Mouse (Mus musculus) left cerebral cortex, postnatal 14 days (tissue): ENCODE measurements around the gene Arhgap18. TPM values are rescaled to one million over a fixed set of nuclear protein-coding genes. Genes with fewer than 3 reads are reported as not detected.

ENCODE experiments used
- DNase-seq, 2 experiments: peaks; one replicate each; pipeline ENCODE4 v3.0.0; 2021 to 2022; ENCODE audit warnings: low spot score in 2 of 2, mixed read lengths in 1 of 2
- intact Hi-C: fragments of 180-260 bp; cut with DNase I; formaldehyde crosslinking; loops from one replicate; pipeline ENCODE4 v1.15.1; 2025
- total RNA-seq, 2 experiments: library from RNA; stranded (reverse); gene quantifications; 2 replicates each; pipeline ENCODE4 v1.2.3; 2021

Gene Arhgap18
- total RNA-seq, 2 experiments from 2014 or later, result 8.9 to 11.0 TPM

GRCm38 (mm10) chr10:26820326-26820725 lies 67.1 kb downstream of the Arhgap18 start:
- DNase-seq, result no peak
- intact Hi-C loops, result no loop called here

GRCm38 (mm10) chr10:26820936-26821335 lies 67.7 kb downstream of the Arhgap18 start:
- no peak for DNase-seq
- intact Hi-C loops, result no loop called here

GRCm38 (mm10) chr10:26823997-26824396 lies 70.8 kb downstream of the Arhgap18 start:
- intact Hi-C loops, result no loop called here
- DNase-seq, result no peak

GRCm38 (mm10) chr10:26825246-26825889 lies 72.1 kb downstream of the Arhgap18 start:
- DNase-seq, result peak; percentile 48 to 49
- intact Hi-C loops, result no loop called here

GRCm38 (mm10) chr10:26827315-26827714 lies 74.1 kb downstream of the Arhgap18 start:
- intact Hi-C loops, result no loop called here

GRCm38 (mm10) chr10:26828412-26829137 lies 75.4 kb downstream of the Arhgap18 start:
- DNase-seq, result no peak
- intact Hi-C loops, result no loop called here

More at GRCm38 (mm10) chr10:26827315-26827714, 74.1 kb downstream of the Arhgap18 start:
- no peak for DNase-seq

GRCm38 (mm10) chr10:26832068-26832467 lies 78.8 kb downstream of the Arhgap18 start:
- intact Hi-C loops, result no loop called here
- DNase-seq, result no peak

GRCm38 (mm10) chr10:26832669-26833249 lies 79.5 kb downstream of the Arhgap18 start:
- DNase-seq, result no peak
- intact Hi-C loops, result no loop called here

GRCm38 (mm10) chr10:26833393-26833792 lies 80.2 kb downstream of the Arhgap18 start:
- intact Hi-C loops, result no loop called here
- no peak for DNase-seq

GRCm38 (mm10) chr10:26849311-26849710 lies 96.1 kb downstream of the Arhgap18 start:
- DNase-seq, result no peak
- intact Hi-C loops, result no loop called here

GRCm38 (mm10) chr10:26849854-26850253 lies 96.6 kb downstream of the Arhgap18 start:
- no peak for DNase-seq
- intact Hi-C loops, result no loop called here

- no peak for DNase-seq
- intact Hi-C loops, result no loop called here
These were observed 101.4 kb downstream of the Arhgap18 start for GRCm38 (mm10) chr10:26854556-26855100.

- intact Hi-C loops, result no loop called here
- peak; percentile 22 to 32 for DNase-seq
These were observed 102.8 kb downstream of the Arhgap18 start for GRCm38 (mm10) chr10:26855851-26856535.

- DNase-seq, result no peak
- intact Hi-C loops, result no loop called here
These were observed 104.4 kb downstream of the Arhgap18 start for GRCm38 (mm10) chr10:26857583-26857982.

GRCm38 (mm10) chr10:26858537-26858936 lies 105.3 kb downstream of the Arhgap18 start:
- intact Hi-C loops, result no loop called here
- DNase-seq, result no peak

GRCm38 (mm10) chr10:26861231-26861630 lies 108.0 kb downstream of the Arhgap18 start:
- no peak for DNase-seq
- intact Hi-C loops, result no loop called here

GRCm38 (mm10) chr10:26862207-26862606 lies 109.0 kb downstream of the Arhgap18 start:
- DNase-seq, result no peak
- intact Hi-C loops, result no loop called here

GRCm38 (mm10) chr10:26863982-26864381 lies 110.8 kb downstream of the Arhgap18 start:
- no peak for DNase-seq
- intact Hi-C loops, result no loop called here

GRCm38 (mm10) chr10:26870802-26871201 lies 117.6 kb downstream of the Arhgap18 start:
- intact Hi-C loops, result no loop called here
- no peak for DNase-seq

- intact Hi-C loops, result no loop called here
- DNase-seq, result no peak
These were observed 124.1 kb downstream of the Arhgap18 start for GRCm38 (mm10) chr10:26877309-26877708.
